Comparison of ENCODE assay signal across 9 mouse cellular contexts in the genomic region with DNA sequence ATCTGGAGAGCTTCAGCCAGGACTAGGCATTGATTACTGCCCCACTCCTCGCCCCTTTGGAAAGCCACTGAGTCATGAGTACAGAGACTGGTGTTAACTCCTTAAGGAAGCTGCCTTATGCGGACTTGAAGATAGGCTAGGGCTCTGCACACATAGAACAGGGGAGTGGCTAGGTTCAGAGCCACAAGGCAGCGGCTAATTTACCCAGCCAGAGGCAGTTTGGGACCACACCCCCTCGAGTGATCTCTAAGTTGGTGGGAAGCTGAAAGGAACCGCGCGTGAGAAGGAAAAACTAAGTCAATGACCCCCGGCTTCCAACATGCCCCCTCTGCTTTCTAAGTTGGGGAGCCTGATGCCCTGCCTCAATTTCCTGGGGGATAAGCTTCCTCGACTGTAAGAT. TPM values are rescaled to one million over a fixed set of nuclear protein-coding genes. Genes with fewer than 3 reads are reported as not detected.
A peak's percentile ranks its signal among the peaks of the same experiment; 100 is the strongest.
DNase-seq lines count a peak whose midpoint lies in the region; ATAC-seq lines count a peak whose summit lies in the region.
"Had no signal": no experiment of that assay in that cellular context is flagged by ENCODE, and none has a peak within 500 bp of the region (broad histone marks: within the 10 kb centered on the region; RNA-seq: fewer than 3 reads in every experiment).

No protein-coding gene starts in this region.

- H3K27me3 ChIP-seq in heart, embryonic 13.5 days (replicated peaks) = peaks cover 100% of the 10 kb centered on the region
- peaks cover 63% of the 10 kb centered on the region for H3K27me3 ChIP-seq in hindbrain, embryonic 14.5 days (ENCODE audit: control insufficient read depth, insufficient read depth, low read length)
- peaks cover 60% of the 10 kb centered on the region for H3K27me3 ChIP-seq in midbrain, embryonic 16.5 days (ENCODE audit: control insufficient read depth, insufficient read depth, low read depth, low read length)

- 0 out of 2 replicates have a peak overlapping the region, but pooled peaks have one; percentile 51 for H3K4me3 ChIP-seq in heart, embryonic 13.5 days
- H3K4me3 ChIP-seq in hindbrain, embryonic 14.5 days (replicated peaks; ENCODE audit: low read length) = peak overlapping the region; percentile 42
- H3K4me3 ChIP-seq in midbrain, embryonic 16.5 days (ENCODE audit: low read depth, low read length) = peak overlapping the region; percentile 43; the same call in 1 of the 2 replicates

- H3K27ac ChIP-seq in heart, embryonic 13.5 days (replicated peaks) = no peak overlapping the region
- no peak overlapping the region for H3K27ac ChIP-seq in hindbrain, embryonic 14.5 days
- no peak overlapping the region for H3K27ac ChIP-seq in midbrain, embryonic 16.5 days (ENCODE audit: low read length)
- H3K27ac ChIP-seq: macrophage had no signal

- H3K4me1 ChIP-seq in heart, embryonic 13.5 days = peaks cover 52% of the 10 kb centered on the region
- H3K4me1 ChIP-seq in hindbrain, embryonic 14.5 days (replicated peaks; ENCODE audit: control insufficient read depth, insufficient read depth, low read length) = peaks cover 31% of the 10 kb centered on the region
- H3K4me1 ChIP-seq in midbrain, embryonic 16.5 days (ENCODE audit: control insufficient read depth, insufficient read depth, low read length) = peaks cover 22% of the 10 kb centered on the region

- peak overlapping the region; percentile 81 for H3K4me2 ChIP-seq in heart, embryonic 13.5 days
- peak overlapping the region; percentile 71 for H3K4me2 ChIP-seq in hindbrain, embryonic 14.5 days (replicated peaks)
- H3K4me2 ChIP-seq in midbrain, embryonic 16.5 days (ENCODE audit: low read length) = no peak overlapping the region; the same call in 1 of the 2 replicates

- WGBS in heart, embryonic 13.5 days = 8% methylated on average over 9 of the region's 9 CpGs
- 13% methylated on average over 9 of the region's 9 CpGs for WGBS in hindbrain, embryonic 14.5 days
- 12% methylated on average over 9 of the region's 9 CpGs for WGBS in midbrain, embryonic 16.5 days

- no peak overlapping the region for H3K9ac ChIP-seq in heart, embryonic 13.5 days
- peak overlapping the region; percentile 14; the same call in 1 of the 2 replicates for H3K9ac ChIP-seq in hindbrain, embryonic 14.5 days
- no peak overlapping the region for H3K9ac ChIP-seq in midbrain, embryonic 16.5 days (ENCODE audit: low read depth, low read length)

- no peak for ATAC-seq in heart, embryonic 13.5 days (ENCODE audit: extremely low read depth, insufficient number of reproducible peaks, low FRiP score, low TSS enrichment)
- ATAC-seq in hindbrain, embryonic 14.5 days (ENCODE audit: low FRiP score) = no peak
- ATAC-seq in midbrain, embryonic 16.5 days = no peak

- intact Hi-C loops in heart, postnatal 14 days (cut with DNase I) = no loop called here

- no peaks in the 10 kb centered on the region for H3K9me3 ChIP-seq in heart, embryonic 13.5 days
- H3K9me3 ChIP-seq in hindbrain, embryonic 14.5 days (ENCODE audit: control insufficient read depth, low read length) = no peaks in the 10 kb centered on the region
- H3K9me3 ChIP-seq in midbrain, embryonic 16.5 days (replicated peaks; ENCODE audit: control insufficient read depth, low read length, poor library complexity, severe bottlenecking) = no peaks in the 10 kb centered on the region

- H3K36me3 ChIP-seq in heart, embryonic 13.5 days = no peaks in the 10 kb centered on the region
- no peaks in the 10 kb centered on the region for H3K36me3 ChIP-seq in hindbrain, embryonic 14.5 days (replicated peaks; ENCODE audit: control insufficient read depth, insufficient read depth)
- no peaks in the 10 kb centered on the region for H3K36me3 ChIP-seq in midbrain, embryonic 16.5 days (ENCODE audit: control insufficient read depth, insufficient read depth, low read length)

- no peak for DNase-seq in heart, postnatal 14 days
- DNase-seq in ZHBTc4 (ENCODE audit: low read depth, low spot score) = peak; percentile 75
- DNase-seq in hindbrain, embryonic 14.5 days (ENCODE audit: low spot score) = no peak
- DNase-seq in layer of hippocampus, postnatal 14 days (ENCODE audit: low spot score in 2 of 2) = no peak
- DNase-seq in layer of hippocampus, adult 18-20 months (ENCODE audit: low spot score in 2 of 2) = no peak
- no peak for DNase-seq in cerebellum, adult 11-12 months

RNA-seq across cellular contexts. Expression of a gene that starts 2.9 kb away (rescaled TPM):
- 3.3 and 4.9 TPM in 2 replicates for polyA plus RNA-seq in heart, embryonic 13.5 days (2015; fragmentation: Nextera tagmentation; extraction: Ambion mirVana)
- 1 to 10 TPM; 1.1 to 2.0 TPM for total RNA-seq in heart, postnatal 14 days (2021)
- 38.2 and 48.5 TPM in 2 replicates for polyA plus RNA-seq in hindbrain, embryonic 14.5 days (2014; fragmentation: Nextera tagmentation; extraction: Ambion mirVana)
- 10.2 and 10.8 TPM in 2 replicates for polyA plus RNA-seq in midbrain, embryonic 16.5 days (2015; fragmentation: Nextera tagmentation; extraction: Ambion mirVana)
- 1 to 10 TPM; 2.1 to 2.5 TPM for total RNA-seq in layer of hippocampus, postnatal 14 days (2021)
- total RNA-seq in layer of hippocampus, adult 18-20 months (2021) = 1 to 10 TPM; 1.8 to 1.9 TPM
